Mouse (Mus musculus) fibroblast of lung, adult 2 months (primary cell): ENCODE data around the gene Pltp.

Experiments used
- DNase-seq: peaks from one replicate; pipeline ENCODE4 v3.0.0-alpha.2; 2011; ENCODE audit warnings: low read depth

Pltp gene

DNA sequence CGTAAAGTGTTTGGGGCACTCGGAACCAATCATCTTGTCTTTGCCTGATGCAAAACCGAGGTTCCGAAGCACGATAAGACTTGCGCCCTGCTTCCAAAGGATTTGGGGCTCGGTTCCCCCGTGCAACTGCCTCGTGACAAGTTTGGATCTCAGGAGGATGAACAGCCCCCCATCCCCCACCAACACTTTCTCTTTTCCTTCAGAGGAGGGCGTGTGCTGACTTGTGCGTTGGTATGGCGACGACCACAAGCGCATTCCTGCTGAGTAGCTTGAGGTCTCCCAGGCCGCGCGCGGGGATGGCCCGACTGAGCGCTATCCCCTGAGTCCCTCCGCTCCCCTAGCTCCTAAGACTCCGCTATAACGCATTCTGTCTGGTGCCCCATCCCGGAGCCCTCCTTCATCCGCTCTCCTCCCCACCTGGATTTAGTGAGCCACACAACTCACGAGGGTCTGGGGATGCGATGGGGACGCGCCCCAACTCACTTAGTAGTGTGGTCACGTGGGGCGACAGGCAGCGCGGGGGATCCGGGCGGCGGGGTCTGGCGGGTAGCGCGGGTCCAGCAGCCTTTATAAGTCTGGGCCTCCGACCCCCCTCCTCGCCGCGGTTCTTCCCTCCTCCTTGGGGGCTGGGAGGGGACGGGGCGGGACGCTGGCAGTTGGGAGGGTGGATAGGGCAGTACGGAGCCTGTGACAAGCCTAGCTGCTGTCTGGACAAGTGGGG is at the start of gene Pltp:
Gene Pltp (minus strand): TSS at position 611 of the 721 bp plus-strand sequence.
- no peak for DNase-seq

DNA sequence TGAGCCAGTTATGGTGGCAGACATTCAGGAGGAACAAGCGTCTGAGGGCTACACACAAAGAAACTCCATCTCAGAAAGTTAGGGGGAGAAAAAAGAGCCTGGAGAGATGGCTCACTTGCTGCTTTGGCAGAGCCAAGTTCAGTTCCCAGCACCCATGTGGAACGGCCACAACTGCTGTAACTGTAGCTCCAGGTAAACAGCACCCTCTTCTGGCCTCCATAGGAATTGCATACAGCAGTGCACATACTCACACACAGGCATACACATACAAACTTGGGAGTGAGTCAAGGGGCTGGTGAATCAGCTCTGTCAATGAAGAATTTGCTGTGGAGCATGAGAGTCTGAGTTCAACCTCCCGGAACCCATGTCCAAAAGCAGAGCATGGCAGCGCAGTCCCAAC is 48.6 kb upstream of the Pltp start:
- no peak for DNase-seq

DNA sequence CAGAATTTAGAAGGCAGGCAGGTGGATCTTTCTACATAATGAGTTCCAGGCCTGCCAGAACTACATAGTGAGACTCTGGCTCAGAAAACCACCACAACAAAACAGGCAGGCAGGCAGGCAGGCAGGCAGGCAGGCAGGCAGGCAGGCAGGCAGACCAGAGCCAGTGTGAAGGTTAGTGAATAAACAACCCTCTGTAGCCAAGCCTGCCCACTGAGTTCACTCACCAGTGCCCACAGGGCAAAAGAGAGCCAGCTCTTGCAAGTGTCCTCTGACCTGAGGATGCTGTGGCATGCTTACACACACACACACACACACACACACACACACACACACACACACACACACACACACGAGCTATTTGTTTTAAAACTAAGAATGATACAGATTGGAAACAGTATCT is 46.0 kb upstream of the Pltp start:
- DNase-seq: no peak

DNA sequence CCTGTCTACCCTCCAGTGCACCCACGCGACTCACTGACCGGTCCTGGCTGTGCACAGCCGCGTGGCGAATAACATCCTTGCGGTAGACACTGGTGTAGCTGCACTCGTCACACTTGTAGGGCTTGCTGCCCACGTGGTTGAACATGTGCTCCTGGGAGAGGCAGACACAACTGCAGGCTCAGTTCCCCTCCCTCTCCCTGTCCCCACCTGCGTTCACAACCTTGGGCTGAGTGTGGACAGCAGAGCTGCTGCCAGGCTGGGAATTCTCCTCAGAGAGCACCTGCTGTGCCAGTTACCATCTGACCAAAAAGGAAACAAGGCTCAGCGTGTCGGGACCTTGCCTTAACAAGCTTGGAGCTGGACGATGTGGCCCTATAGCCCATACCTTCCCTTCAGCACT is 43.9 kb upstream of the Pltp start:
- DNase-seq: no peak

DNA sequence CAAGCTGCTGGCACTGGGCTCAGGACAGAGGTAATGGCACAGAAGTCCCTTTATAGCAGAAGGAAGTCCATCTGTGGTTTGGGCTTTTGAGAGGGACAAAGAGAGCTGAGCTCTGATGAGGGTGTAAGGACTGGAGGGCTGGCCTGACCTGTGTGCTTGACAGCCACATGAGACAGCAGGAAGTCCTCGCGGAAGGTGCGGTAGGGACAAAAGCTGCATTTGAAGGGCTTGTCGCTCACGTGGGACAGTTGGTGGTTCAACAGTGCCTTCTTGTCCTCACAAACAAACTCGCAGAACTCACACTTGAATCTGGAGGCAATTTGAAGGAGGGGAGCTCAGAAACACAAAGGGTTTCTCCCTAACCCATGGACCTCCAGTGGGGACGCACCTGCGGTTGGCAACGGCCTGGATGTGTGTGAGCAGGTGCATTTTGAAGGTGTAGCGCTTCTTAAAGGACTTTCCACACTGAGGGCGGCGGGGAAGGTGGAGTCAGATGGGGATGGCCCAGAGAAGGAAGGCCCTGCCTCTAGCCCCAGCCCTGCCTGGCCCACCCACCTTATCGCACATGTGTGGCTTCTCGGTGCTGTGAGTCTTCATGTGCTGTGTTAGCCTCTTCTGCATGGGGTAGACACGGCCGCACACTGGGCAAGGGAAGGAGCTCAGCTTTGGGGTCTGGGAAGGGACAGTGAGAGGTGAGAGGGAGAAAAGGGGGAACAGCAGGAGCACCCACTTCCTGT is 42.4 kb upstream of the Pltp start:
- DNase-seq: no peak

DNA sequence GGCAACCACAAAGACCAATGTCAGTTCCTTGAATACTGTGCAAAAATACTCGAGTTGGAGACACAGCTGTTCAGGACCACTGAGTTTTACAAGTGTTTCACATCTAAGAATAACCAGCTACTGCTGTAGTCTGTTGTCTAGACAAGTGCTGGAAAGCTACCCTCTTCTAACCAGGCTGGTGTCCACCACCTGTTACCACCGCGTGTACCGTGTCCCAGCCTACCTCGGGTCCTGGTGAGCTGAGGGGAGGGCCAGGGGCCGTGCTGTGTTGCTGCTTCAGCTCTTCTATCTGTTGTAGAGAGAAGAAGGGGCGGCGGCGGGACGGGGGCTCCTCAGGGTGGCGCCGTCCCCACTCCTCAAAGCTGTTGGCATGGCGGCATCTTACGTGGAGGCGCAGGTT is 41.5 kb upstream of the Pltp start:
- DNase-seq: no peak

DNA sequence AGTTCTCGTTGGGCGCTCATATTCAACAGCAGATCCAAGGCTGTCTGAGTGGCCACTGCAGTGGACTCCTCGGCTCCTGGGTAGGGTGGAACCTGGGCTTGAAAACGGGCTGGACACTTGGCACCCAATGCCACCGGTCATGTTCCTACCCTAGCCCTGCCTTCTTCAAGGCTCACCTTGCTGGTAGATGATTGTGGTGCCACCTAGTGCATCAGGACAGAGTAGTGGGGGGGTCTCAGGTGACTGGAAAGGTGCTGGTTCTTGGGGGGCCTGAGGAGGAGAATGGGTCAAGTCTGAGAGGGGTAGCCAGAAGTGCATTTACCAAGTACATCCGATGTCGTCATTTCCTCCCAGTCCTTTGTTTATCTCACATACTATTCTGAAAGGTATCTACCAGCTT is 40.5 kb upstream of the Pltp start:
- DNase-seq: no peak

DNA sequence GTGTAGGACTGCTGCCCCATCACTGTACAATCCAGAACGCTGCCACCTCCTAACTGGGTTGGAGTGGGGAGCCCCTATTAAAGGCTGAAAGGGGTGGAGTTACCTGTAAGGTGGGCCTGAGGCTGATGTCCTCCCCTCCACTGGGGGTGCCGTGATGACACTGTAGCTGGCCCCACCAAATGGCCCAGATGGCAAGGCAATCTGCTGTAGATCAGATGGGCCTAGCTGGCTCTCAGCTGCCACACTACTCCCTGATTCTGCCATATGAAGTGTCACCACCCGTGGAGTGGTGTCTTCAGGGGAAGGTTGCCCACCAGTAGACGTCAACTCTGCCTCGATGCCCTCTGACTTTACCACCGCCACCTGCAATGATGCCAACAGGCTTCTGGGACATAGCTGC is 38.4 kb upstream of the Pltp start:
- DNase-seq: no peak

DNA sequence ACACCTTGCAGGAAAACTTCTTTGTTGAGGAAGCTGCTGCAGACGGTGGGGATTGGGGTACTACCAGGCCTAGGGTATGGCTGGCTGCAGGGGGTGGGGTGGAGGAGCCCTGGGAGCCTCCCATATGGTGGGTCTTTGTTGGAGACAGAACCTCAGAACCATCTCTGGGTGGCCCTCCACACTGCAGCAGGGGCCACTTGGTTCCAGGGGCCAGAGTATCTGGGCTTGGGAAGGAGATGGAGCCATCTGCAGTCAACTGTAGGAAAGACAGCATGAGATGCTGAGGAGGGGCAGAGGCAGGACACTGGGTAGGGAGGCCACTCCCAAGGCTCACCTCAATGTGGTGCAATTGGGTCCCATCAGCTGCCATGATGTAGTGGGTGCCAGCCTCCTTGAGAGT is 37.1 kb upstream of the Pltp start:
- DNase-seq: no peak

DNA sequence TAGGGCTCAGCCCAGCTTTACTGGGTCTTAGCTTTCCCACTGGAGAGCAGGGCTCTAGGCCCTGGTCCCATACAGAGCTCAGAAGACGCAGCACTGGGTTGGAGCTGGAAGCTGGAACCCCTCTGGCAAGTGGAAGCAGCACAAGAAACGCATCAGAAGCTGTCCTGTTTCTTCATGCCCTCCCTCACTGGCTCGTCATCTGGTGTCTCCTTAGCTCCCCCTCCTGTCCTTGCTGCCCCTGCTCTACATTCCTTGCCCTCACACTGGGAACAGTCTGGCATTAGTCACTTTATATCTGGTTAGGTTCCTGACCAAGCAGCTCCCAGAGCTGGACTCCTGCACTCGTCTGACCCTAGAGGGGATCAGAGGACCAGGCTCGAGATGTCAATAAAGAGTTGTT is 36.5 kb upstream of the Pltp start:
- no peak for DNase-seq

DNA sequence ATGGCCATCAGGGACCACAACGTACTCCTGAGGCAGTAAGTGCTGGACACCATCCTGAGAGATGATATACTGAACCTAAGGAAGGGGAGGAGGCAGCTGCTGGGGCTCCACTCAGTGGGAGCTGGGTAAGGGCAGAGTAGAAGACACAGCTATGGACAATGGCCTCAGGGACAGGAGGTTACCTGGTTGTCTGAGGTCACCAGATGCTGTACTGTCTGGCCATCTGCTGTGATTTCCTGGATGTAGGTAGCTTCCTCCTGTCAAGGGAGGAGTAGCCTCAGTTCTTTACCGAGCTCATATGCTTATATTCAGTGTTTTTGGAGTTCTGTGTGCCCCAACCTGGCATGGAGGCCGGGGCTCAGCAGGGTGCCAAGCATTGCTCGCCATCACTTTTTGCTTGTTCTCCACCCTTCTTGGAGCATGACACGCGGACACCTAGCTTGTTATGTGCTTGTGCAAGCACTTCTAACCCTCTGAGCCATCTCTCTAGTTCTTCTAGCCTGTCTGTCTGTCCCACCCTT is 35.2 kb upstream of the Pltp start:
- no peak for DNase-seq

DNA sequence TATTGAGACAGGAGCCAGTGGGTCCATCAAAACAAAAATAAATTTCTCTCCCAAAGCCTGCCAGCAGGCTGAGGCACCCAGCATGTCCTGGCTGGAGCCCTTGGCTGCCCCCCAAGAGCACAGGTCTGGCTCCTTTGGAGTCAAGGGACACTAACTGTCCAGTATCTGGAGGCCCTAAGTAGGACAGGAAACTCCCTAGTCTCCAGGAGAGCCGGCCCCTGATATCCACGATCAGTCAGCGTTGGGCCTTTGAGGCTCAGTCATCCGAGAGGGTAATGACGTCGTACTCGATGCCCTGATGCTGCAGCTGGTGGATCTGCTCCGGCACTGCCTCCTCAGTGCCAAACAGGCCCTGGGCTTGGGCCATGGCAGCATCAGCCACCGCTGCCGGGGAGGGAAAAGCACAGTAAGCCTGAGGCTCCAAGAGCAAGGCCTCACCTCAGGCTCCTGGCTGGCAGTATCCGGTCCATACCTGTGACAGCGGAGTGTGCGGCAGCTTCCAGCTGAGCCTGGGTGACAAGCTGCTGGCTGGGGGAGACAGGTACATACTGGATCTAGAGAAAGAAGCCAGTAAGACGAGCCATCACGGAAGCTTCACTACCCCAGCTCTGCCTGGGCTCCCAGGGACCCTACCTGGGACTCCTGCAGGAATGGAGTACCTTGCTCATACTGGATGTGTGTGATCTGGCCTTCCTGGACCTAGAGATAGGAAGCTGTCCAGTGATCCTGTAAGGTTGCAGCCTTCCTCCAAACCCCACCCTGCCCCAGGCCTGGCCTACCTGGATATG is 34.6 kb upstream of the Pltp start:
- DNase-seq: no peak

DNA sequence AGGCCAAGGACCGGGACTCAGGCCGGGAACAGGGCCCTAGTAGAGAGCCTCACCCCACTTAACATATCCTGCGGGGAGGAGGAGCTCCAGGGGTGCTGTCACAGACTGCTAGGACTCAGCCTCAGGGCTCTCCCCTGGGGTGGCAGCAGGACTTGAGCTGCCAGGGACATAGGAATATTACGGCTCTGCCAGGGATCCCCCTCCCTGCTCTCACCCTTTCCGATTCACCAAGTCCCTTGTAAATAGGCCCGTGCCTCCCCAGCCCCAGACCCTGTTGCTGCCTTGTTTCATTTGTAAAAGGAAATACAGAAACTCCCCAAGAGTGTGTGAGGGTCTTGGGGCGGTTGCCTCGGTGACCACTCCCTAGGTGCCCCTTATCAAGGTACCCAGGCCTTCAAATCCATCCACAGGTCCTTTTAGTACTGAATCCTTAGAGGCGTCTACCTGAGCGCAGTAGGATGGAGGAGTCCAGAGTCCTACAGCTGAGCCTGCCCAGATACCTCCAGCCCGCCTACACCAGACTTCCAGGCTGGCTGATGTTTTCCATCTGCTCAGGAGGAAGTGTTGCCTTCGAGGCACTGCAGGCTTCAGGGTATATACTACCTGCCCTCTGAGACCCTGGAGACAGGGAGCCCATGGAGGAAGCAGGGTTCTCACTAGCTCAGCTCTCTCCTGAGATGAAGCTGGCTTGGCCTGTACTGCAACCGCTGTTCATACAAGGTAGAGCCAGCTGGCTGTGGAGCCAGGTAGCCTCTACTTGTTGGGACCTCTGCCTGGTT is 33.7 kb upstream of the Pltp start:
- no peak for DNase-seq

DNA sequence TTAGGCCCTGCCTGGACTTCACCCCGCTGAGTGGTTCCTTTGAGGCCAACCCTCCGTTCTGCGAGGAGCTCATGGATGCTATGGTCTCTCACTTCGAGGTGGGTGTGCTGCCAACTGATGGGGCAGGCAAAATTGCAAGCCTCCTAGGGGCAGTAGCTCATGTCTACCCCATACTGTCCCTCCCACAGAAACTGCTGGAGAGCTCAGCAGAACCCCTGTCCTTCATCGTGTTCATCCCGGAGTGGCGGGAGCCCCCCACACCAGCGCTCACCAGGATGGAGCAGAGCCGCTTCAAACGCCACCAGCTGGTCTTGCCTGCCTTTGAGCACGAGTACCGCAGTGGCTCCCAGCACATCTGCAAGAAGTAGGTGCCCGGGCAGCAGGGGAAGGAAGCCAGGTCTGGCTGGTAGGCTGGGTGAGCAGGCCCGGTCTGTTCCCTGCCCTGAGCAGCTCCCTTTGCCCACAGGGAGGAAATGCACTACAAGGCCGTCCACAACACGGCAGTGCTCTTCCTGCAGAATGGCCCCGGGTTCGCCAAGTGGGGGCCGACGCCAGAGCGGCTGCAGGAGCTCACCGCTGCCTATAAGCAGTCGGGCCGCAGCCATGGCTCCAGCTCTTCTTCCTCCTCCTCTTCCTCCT is 33.0 kb upstream of the Pltp start:
- no peak for DNase-seq

DNA sequence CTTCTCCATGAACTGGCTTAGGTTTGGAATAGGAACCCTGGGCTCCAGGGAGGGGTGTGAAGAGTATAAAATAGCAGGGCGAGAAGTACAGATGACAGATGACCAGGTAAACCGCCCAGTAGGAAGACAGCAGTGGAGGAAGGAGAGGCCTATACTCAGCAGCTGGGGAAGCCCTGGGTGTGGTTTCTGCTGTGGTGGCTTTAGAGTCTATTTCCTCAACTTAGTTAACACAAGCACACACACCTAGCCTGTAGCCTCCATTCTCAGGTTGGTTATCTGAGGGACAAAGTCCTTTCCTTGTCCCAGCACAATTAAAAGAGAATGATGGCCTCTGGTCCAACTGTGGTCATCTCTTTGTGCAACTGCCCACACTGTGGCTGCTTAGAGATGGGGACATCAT is 32.4 kb upstream of the Pltp start:
- no peak for DNase-seq

DNA sequence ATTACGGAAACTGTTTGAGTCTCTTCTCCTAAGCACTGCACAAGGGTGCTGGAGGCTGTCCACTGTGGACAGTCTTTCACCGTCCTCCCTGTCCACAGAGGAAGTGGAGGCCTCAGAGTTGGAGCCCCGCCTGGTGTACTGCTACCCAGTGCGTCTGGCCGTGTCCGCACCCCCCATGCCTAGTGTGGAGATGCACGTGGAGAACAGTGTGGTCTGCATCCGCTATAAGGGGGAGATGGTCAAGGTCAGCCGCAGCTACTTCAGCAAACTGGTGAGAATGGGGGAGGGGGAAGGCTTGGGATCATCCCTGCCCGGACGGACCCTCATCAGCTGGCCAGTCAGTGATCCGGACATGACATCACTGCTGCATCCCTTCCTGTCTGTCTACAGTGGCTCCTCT is 31.5 kb upstream of the Pltp start:
- DNase-seq: no peak

DNA sequence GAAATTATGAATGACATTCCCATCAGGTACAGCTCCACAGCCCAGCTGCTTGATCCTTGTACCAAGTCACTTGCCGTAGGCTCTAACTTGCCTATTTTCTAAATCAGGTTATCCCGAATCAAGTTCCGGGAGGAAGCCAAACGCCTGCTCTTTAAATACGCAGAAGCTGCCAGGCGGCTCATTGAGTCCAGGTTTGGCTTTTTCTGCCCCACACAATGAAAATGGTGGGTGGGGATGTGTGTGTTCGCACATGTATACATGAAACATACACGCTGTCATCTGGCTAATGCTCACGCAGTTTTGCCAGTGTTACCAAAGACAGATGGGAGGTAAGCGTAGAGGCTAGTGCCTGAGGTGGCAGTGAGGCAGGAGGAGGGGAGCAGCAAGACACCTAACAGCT is 29.1 kb upstream of the Pltp start:
- DNase-seq: no peak

DNA sequence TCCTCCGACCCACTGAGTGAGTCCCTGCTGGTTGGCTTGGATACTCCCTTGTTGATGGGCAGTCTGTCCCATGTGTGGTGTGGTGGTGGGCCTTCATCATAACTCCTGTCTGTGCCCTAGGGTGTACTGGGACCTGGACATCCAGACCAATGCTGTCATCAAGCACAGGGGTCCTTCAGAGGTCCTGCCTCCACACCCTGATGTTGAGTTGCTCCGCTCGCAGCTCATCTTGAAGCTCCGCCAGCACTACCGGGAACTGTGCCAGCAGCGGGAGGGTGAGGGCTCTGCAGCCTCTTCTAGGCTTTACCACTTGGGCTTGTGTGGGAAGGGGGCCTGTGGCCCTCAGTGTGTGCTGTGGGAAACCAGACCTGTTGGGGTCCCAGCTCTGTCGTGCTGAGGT is 28.3 kb upstream of the Pltp start:
- no peak for DNase-seq

DNA sequence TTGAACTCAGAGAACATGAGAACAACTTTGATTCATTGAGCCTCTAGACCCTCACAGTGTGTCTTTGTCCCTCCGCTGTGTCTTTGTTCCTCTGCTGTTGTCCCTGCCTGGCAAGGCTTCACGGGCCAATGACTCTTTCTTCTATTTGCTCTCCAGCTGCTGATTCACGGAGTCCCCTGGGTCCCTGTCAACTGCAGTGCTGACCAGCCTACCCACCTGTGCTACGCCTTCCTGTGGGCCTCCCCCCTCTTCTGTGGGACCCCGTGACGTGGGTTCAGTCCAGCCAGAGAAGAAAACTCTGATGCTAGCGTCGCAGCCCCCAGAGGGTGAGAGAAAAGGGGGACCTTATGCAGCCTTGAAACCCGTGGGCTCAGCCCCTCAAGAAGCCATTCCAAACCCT is 25.1 kb upstream of the Pltp start:
- DNase-seq: no peak

DNA sequence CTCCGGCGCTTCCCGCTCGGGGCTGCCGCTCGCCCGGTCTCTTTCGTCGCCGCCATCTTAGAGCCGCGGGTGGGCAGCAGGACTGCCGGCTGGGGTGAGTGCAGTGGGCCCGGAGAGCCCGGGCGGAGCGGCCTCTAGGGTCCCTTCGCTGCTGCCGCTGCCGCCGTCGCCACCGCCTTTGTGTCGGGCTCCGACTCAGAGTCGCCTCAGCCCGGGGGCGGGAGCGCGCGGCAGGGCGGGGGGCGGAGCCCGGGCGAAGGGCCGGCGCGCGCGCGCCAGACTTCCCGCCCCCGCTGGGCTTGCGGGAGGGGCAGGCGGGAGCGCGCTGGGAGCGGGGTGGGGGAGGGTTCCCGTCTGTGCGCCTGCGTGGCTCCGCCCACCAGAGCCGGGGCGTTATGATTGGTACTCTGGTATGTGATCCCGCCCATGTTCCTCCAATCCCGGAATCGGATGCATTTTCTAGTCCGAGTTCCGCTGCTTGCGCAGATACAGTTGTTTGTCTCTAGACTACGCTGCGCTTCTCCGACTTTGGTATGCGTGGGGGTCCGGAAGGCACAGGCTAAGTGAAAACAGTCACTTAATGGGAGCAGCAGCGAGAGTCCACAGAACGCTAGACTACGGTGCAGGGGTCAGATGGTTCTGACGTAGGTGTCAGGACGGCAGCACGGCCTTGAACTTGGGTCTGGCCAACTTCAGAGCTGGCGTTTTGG is 22.2 kb upstream of the Pltp start:
- peak; percentile 86 for DNase-seq

DNA sequence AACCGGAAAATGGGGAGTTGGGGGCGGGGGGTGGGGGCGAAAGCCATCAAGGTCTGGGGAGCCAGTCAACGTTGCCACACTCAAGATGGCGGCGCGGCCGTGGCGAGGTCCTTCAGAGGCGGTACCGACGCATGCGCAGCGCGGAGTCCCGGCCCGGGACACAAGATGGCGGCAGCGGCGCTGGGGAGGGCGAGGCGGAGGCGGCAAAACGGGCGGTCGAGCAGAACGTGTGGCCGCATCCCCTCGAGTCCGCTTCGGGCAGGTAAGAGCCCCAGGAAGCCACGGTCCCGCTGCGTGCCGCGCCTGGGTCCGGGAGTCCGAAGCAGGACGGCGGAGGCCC is 21.7 kb upstream of the Pltp start, which contains the start of gene Pcif1:
Gene Pcif1 (plus strand): TSS at position 77 of the 340 bp plus-strand sequence.
- no peak for DNase-seq
